Mouse (Mus musculus) ES-E14 (cell line): ENCODE results near the gene Mms22l.

Source experiments
- CHD2 ChIP-seq: IDR thresholded peaks from 2 replicates; pipeline ENCODE4 v1.6.1; 2014; ENCODE audit warnings: mild to moderate bottlenecking, low read depth, low read length, inconsistent platforms
- HCFC1 ChIP-seq: IDR thresholded peaks from 2 replicates; pipeline ENCODE4 v1.6.1; 2012; ENCODE audit warnings: low read length, inconsistent platforms, borderline replicate concordance; ENCODE audit not compliant: insufficient read depth
- MAFK ChIP-seq: IDR thresholded peaks from 2 replicates; pipeline ENCODE4 v1.6.1; 2014; ENCODE audit warnings: mild to moderate bottlenecking, low read depth, low read length, inconsistent platforms; ENCODE audit not compliant: insufficient read depth
- ZC3H11A ChIP-seq: IDR thresholded peaks from 2 replicates; pipeline ENCODE4 v1.6.1; 2012; ENCODE audit warnings: low read depth, mild to moderate bottlenecking, inconsistent platforms, low read length, borderline replicate concordance
- ZNF384 ChIP-seq: IDR thresholded peaks from 2 replicates; pipeline ENCODE4 v1.6.1; 2012; ENCODE audit warnings: low read depth, low read length, inconsistent platforms

DNA sequence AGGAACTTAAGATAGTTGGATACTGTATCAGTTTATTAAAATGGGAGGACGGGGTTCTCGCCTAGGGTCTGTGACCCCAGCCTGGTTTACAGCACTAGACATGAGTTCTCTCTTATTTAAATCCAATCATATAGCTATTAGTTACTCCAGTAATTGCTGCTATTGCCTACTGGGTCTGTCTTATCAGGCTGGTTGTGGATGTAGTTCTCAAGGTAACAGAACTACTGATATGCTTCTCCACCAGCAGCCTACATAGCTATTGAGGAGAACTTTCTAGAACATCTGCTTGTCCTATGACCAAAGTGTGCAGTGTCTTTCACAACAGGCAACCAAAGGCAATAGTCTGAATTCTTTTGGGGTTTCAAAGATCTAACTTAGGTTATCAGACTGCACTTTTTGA is 113.3 kb downstream of the Mms22l start:
- TF ChIP-seq HCFC1 = no peak
- no peak for TF ChIP-seq MAFK
- no peak for TF ChIP-seq ZC3H11A
- TF ChIP-seq CHD2 = no peak
- no peak for TF ChIP-seq ZNF384
